Mouse (Mus musculus) limb, embryonic 14.5 days (tissue): Measurements from ENCODE around the gene Mfsd4b1. TPM values are rescaled to one million over a fixed set of nuclear protein-coding genes. Genes with fewer than 3 reads are reported as not detected.

ENCODE experiments used
- ATAC-seq: fragments of 200-750 bp; cut with Nextera tagmentation; 2 replicates; pipeline ENCODE4 v1.8.0; 2017; ENCODE audit warnings: low read depth, moderate number of reproducible peaks, moderate TSS enrichment; ENCODE audit not compliant: low FRiP score
- DNase-seq: peaks from one replicate; pipeline ENCODE4 v3.0.0-alpha.2; 2015; ENCODE audit warnings: low spot score
- H3K27ac ChIP-seq: fragments of 300-500 bp; sonication (generic); replicated peaks from 2 replicates; pipeline ENCODE4 v1.5.1; 2014; ENCODE audit warnings: low read depth, mild to moderate bottlenecking, low read length, moderate library complexity, mixed read lengths
- H3K27me3 ChIP-seq: fragments of 300-500 bp; sonication (generic); 2 replicates; pipeline ENCODE4 v1.6.1; 2014; ENCODE audit warnings: low read length, mixed read lengths; ENCODE audit not compliant: control insufficient read depth, insufficient read depth
- H3K36me3 ChIP-seq: fragments of 300-500 bp; sonication (generic); 2 replicates; pipeline ENCODE4 v1.6.1; 2014; ENCODE audit warnings: mild to moderate bottlenecking, low read length, moderate library complexity, mixed read lengths; ENCODE audit not compliant: control insufficient read depth, insufficient read depth
- H3K4me1 ChIP-seq: fragments of 300-500 bp; sonication (generic); 2 replicates; pipeline ENCODE4 v1.6.1; 2014; ENCODE audit warnings: antibody characterized with exemption, low read length, mixed read lengths; ENCODE audit not compliant: control insufficient read depth, insufficient read depth
- H3K4me2 ChIP-seq: fragments of 300-500 bp; sonication (generic); replicated peaks from 2 replicates; pipeline ENCODE4 v1.6.1; 2014; ENCODE audit warnings: low read depth, mild to moderate bottlenecking, low read length, moderate library complexity; ENCODE audit not compliant: severe bottlenecking
- H3K4me3 ChIP-seq: fragments of 300-500 bp; sonication (generic); replicated peaks from 2 replicates; pipeline ENCODE4 v1.5.1; 2014; ENCODE audit warnings: low read length
- H3K9ac ChIP-seq: fragments of 300-500 bp; sonication (generic); 2 replicates; pipeline ENCODE4 v1.6.1; 2014; ENCODE audit warnings: mild to moderate bottlenecking, low read depth, low read length, moderate library complexity; ENCODE audit not compliant: severe bottlenecking
- H3K9me3 ChIP-seq: fragments of 300-500 bp; sonication (generic); 2 replicates; pipeline ENCODE4 v1.6.1; 2016; ENCODE audit warnings: low read length; ENCODE audit not compliant: control insufficient read depth
- POLR2A ChIP-seq: fragments of 200-500 bp; IDR thresholded peaks from 2 replicates; pipeline ENCODE4 v1.8.0; 2012; ENCODE audit warnings: inconsistent platforms, mild to moderate bottlenecking, moderate library complexity, borderline replicate concordance; ENCODE audit not compliant: insufficient read depth, insufficient read length; ENCODE audit errors: extremely low read depth
- WGBS: fragments of 180-500 bp; shearing (Covaris S2); extraction: QIAGEN DNeasy Blood & Tissue Kit; methylation state at CpG from one replicate; pipeline ENCODE4 v1.1.7; 2014; 5-methylcytosine and 5-hydroxymethylcytosine counted together
- polyA plus RNA-seq, 2 experiments: library from polyadenylated mRNA; depleted of rRNA in 1 of 2; stranded (reverse) in 1 of 2; unstranded in 1 of 2; fragments of >200 nt; fragmentation: Nextera tagmentation in 1 of 2; extraction: Ambion mirVana in 1 of 2; gene quantifications; 2 replicates each; pipeline versions ENCODE4 v1.2.1 to v1.2.3; 2012 to 2014

Mfsd4b1 gene
- polyA plus RNA-seq, 2 experiments = 0.16 to 0.17 TPM

DNA sequence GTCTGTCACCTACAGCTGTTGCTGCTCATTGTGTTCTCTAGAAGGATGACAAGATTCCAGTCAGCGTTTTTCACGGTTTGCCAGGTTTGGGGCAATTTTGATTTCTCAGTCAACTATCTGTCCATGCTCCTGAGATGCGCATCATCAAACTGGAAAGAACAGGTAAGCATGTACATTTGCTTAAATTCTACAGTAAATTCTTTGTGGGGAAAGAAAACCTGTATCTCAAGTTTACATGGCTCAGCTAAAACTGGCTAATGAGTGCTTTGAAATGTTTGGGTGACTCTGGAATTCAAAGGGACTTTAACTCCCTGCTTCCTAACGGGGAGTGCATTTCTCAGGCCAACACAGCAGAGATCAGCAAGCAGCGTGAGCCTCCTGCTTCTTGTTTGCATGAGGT is 36.9 kb upstream of the Mfsd4b1 start:
- H3K36me3 ChIP-seq = no peaks in the 10 kb centered on the region
- H3K4me3 ChIP-seq = no peak overlapping the region
- WGBS = 79% methylated on average over 5 of the region's 5 CpGs
- H3K9ac ChIP-seq = no peak overlapping the region
- H3K9me3 ChIP-seq = no peaks in the 10 kb centered on the region
- TF ChIP-seq POLR2A = no peak
- no peak overlapping the region for H3K4me2 ChIP-seq
- no peaks in the 10 kb centered on the region for H3K27me3 ChIP-seq
- H3K4me1 ChIP-seq = peaks cover 18% of the 10 kb centered on the region
- no peak overlapping the region for H3K27ac ChIP-seq
- no peak for ATAC-seq
- DNase-seq = no peak

DNA sequence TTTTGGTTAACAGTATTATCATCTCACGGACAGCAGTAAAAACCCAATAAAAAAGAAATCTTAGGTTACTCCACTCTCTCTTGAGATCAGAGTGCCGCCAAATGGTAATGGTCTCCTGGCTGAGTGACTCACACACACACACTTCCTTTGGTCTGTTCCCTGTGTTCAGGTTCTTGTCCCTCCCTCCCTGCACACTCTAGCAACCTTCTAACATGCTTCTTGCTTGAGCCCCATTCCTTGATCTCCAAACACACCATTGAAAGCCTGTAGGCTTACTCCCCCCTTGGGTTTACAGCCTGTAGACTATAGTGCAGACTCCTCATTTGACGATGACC is 33.7 kb upstream of the Mfsd4b1 start:
- WGBS = 45% methylated on average over 3 of the region's 3 CpGs
- ATAC-seq = no peak

DNA sequence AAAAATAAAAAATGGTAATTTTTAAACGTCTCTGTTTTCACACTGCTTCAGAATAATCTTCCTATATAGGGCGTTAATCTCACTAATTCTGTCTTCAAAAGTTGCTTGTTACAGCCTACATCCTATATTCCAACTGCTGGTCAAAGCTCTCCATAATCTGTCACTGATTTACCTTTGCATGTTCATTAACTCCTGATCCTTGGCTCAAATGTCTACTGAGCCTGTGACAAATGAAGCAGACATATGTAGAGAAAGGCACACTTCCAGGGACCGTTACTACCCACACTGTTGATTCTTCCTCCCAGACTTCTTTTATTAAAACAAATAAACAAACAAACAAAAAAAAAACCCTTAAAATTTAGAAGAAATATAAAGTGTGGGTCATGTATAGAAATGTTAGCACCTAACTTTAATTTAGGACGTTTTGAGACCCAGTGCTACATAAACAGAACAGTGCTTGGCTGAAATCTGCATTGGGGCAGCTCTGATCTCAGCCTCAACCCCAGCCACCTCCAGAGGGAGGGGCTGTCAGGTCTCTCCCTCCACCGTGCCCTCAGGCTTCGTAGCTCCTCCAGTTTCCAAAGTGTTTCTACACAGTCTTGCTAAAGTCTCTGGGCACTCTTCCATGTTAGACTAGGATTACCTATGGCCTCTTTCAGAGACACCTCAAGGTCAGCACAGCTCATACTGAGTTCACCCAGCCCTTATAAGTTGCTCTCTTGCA is 33.2 kb upstream of the Mfsd4b1 start:
- TF ChIP-seq POLR2A = no peak
- H3K27ac ChIP-seq = no peak overlapping the region
- H3K9me3 ChIP-seq = no peaks in the 10 kb centered on the region
- H3K27me3 ChIP-seq = no peaks in the 10 kb centered on the region
- ATAC-seq (no peak), DNase-seq (no peak)
- H3K4me2 ChIP-seq = no peak overlapping the region
- no peaks in the 10 kb centered on the region for H3K36me3 ChIP-seq
- WGBS = 44% methylated on average over 6 of the region's 6 CpGs
- H3K4me3 ChIP-seq = no peak overlapping the region
- no peak overlapping the region for H3K9ac ChIP-seq
- H3K4me1 ChIP-seq = peaks cover 7% of the 10 kb centered on the region

More for the DNA sequence above, 33.7 kb upstream of the Mfsd4b1 start:
- DNase-seq = no peak
- Histone ChIP-seq H3K9me3 (no peaks in the 10 kb centered on the region), H3K36me3 (no peaks in the 10 kb centered on the region), H3K27me3 (no peaks in the 10 kb centered on the region), H3K4me2 (no peak overlapping the region), H3K4me1 (peaks cover 7% of the 10 kb centered on the region), H3K9ac (no peak overlapping the region), H3K27ac (no peak overlapping the region), H3K4me3 (no peak overlapping the region)
- no peak for TF ChIP-seq POLR2A

DNA sequence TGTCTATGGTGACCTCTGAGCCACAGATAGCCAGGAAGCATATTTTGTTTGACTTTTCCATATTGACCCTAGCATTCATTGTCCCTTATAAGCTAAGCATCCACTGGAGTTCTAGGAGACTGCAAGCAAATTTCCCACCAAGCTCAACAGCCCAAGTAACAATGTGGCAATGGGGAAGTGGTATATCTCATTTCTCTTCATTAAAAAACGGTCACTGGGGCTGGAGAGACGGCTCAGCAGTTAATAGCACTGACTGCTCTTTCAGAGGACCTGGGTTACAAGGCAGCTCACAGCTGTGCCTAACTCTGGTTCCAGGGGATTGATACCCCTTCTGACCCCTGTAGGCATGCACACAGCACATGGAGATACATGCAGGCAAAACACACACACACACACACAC is 32.5 kb upstream of the Mfsd4b1 start:
- Histone ChIP-seq H3K9ac (no peak overlapping the region), H3K4me1 (peaks cover 7% of the 10 kb centered on the region), H3K36me3 (no peaks in the 10 kb centered on the region), H3K4me3 (no peak overlapping the region), H3K27me3 (no peaks in the 10 kb centered on the region), H3K27ac (no peak overlapping the region; the same call in 1 of the 2 replicates), H3K4me2 (no peak overlapping the region), H3K9me3 (no peaks in the 10 kb centered on the region)
- DNase-seq = no peak
- no peak for ATAC-seq
- TF ChIP-seq POLR2A = no peak
- 34% methylated on average over 2 of the region's 2 CpGs for WGBS

DNA sequence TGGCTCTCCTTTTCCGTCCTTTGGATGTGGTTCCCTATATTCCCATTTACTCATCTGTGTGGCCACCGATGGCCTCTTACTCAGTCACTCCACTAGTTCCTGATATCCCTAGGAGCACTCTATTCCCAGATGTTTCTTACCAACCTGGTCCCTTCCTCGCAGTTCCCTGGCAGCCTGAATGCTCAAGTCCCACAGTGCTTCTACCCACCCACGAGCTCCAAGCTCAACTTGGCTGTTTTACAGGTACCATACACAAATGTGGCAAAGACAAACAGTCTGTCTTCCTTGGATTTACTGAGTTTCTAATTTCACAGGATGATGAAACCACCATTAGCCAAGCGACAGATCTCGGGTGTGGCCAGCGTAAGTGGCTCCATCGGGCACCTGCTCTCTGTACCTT is 29.4 kb upstream of the Mfsd4b1 start:
- 84% methylated on average over 8 of the region's 8 CpGs for WGBS
- no peak overlapping the region for H3K27ac ChIP-seq
- peaks cover 7% of the 10 kb centered on the region for H3K4me1 ChIP-seq
- no peak for DNase-seq
- no peaks in the 10 kb centered on the region for H3K9me3 ChIP-seq
- H3K9ac ChIP-seq = no peak overlapping the region
- H3K36me3 ChIP-seq = no peaks in the 10 kb centered on the region
- ATAC-seq = no peak
- H3K4me3 ChIP-seq = no peak overlapping the region
- TF ChIP-seq POLR2A = no peak
- no peak overlapping the region for H3K4me2 ChIP-seq
- H3K27me3 ChIP-seq = no peaks in the 10 kb centered on the region

DNA sequence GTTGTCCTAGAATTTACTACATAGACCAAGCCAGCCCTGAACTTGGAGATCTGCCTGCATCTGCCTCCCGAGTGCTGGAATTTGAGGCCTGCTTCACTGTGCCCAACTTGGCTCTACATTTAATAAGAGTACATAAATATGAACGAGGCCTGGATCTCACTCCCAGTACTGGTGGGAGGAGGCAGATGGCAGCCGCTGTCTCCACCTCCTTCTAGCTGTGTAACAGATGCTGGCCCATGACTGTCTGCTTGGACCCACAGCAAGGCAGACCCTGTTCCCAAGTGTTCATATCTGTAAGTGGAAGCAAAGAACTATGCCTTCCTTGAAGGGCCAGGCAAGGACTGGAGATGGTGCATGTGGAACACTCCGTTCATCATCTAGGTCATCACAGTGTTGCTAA is 28.8 kb upstream of the Mfsd4b1 start:
- 82% methylated on average over 4 of the region's 4 CpGs for WGBS
- Histone ChIP-seq H3K4me2 (no peak overlapping the region), H3K4me3 (no peak overlapping the region), H3K36me3 (no peaks in the 10 kb centered on the region), H3K9ac (no peak overlapping the region), H3K9me3 (no peaks in the 10 kb centered on the region), H3K4me1 (peaks cover 6% of the 10 kb centered on the region), H3K27ac (no peak overlapping the region), H3K27me3 (no peaks in the 10 kb centered on the region)
- no peak for ATAC-seq
- DNase-seq = no peak
- TF ChIP-seq POLR2A = no peak
